Mouse (Mus musculus) hindbrain, postnatal 0 days (tissue): ENCODE results near the gene Crtam. TPM values are rescaled to one million over a fixed set of nuclear protein-coding genes. Genes with fewer than 3 reads are reported as not detected.
A peak's percentile ranks its signal among the peaks of the same experiment; 100 is the strongest.

ENCODE experiments used
- ATAC-seq: fragments of 200-750 bp; cut with Nextera tagmentation; 2 replicates; pipeline ENCODE4 v1.8.0; 2017; ENCODE audit warnings: mild to moderate bottlenecking, moderate TSS enrichment, moderate library complexity
- DNase-seq: peaks from one replicate; pipeline ENCODE4 v3.0.0-alpha.2; 2015; ENCODE audit warnings: low spot score
- H3K27ac ChIP-seq: fragments of 300-500 bp; sonication (generic); 2 replicates; pipeline ENCODE4 v1.5.1; 2014; ENCODE audit warnings: mild to moderate bottlenecking
- H3K27me3 ChIP-seq: fragments of 300-500 bp; sonication (generic); 2 replicates; pipeline ENCODE4 v1.6.1; 2014; ENCODE audit warnings: low read length, mixed read lengths; ENCODE audit not compliant: insufficient read depth
- H3K36me3 ChIP-seq: fragments of 300-500 bp; sonication (generic); 2 replicates; pipeline ENCODE4 v1.6.1; 2014; ENCODE audit warnings: low read length, mixed read lengths; ENCODE audit not compliant: insufficient read depth
- H3K4me1 ChIP-seq: fragments of 300-500 bp; sonication (generic); 2 replicates; pipeline ENCODE4 v1.6.1; 2014; ENCODE audit warnings: antibody characterized with exemption, low read length, mixed read lengths; ENCODE audit not compliant: insufficient read depth
- H3K4me2 ChIP-seq: fragments of 300-500 bp; sonication (generic); 2 replicates; pipeline ENCODE4 v1.6.1; 2014; ENCODE audit warnings: low read depth, mild to moderate bottlenecking, low read length, moderate library complexity, mixed read lengths
- H3K4me3 ChIP-seq: fragments of 300-500 bp; sonication (generic); 2 replicates; pipeline ENCODE4 v1.5.1; 2014; ENCODE audit warnings: low read length
- H3K9ac ChIP-seq: fragments of 300-500 bp; sonication (generic); replicated peaks from 2 replicates; pipeline ENCODE4 v1.6.1; 2014; ENCODE audit warnings: mild to moderate bottlenecking, low read length, moderate library complexity, mixed read lengths
- H3K9me3 ChIP-seq: fragments of 300-500 bp; sonication (generic); 2 replicates; pipeline ENCODE4 v1.6.1; 2016; ENCODE audit warnings: low read length, mixed read lengths
- CTCF ChIP-seq: IDR thresholded peaks from 2 replicates; pipeline ENCODE4 v1.5.1; 2016; ENCODE audit warnings: antibody characterized with exemption, control low read depth, low read depth
- WGBS: fragments of 180-500 bp; shearing (Covaris S2); extraction: QIAGEN DNeasy Blood & Tissue Kit; methylation state at CpG from one replicate; pipeline ENCODE4 v1.1.7; 2014; 5-methylcytosine and 5-hydroxymethylcytosine counted together
- polyA plus RNA-seq: library from polyadenylated mRNA; unstranded; fragments of >200 nt; fragmentation: Nextera tagmentation; extraction: Ambion mirVana; gene quantifications from 2 replicates; pipeline ENCODE4 v1.2.1, GENCODE M21; 2015
- total RNA-seq: library from RNA; depleted of rRNA; stranded (reverse); fragments of >200 nt; gene quantifications from 2 replicates; pipeline ENCODE4 v1.2.3, GENCODE M21; 2014; rRNA removed

The Crtam gene
- total RNA-seq (0.04 and 0.42 TPM in 2 replicates), polyA plus RNA-seq (0.21 and 0.52 TPM in 2 replicates)

- Histone ChIP-seq H3K4me3 (no peak within 1 kb of the TSS), H3K4me1 (no peaks in the 10 kb centered on the region), H3K27me3 (no peaks in the 10 kb centered on the region), H3K9me3 (no peaks in the 10 kb centered on the region), H3K36me3 (no peaks in the 10 kb centered on the region), H3K4me2 (no peak within 1 kb of the TSS), H3K27ac (no peak within 1 kb of the TSS), H3K9ac (no peak within 1 kb of the TSS)
- TF ChIP-seq CTCF: no peak
- DNase-seq: no peak
- ATAC-seq: no peak
- 77% methylated on average over 4 of the region's 4 CpGs for WGBS
These were observed at the start of gene Crtam for GRCm38 (mm10) chr9:41004415-41004814. Crtam (minus strand) TSS chr9:41004628.

DNA sequence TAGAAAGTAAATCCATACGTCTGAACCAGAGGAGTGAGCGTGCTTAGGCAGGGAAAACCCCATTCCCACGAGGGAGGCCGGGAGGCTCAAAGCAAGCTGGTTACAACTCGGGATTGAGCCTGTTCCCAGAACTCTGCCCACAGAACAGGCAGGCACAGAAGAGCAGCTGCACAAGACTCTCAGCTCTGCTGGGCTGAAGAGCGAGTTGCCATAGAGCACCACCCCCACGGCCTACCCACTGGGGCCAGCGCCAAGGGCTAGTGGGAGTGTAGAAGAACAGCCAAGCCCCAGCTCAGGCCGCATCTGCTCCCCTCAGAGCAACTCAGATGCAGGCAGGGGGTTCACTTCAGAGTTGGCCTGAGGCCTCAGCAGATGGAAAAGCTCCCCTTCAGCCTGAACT lies 49.7 kb upstream of the Crtam start:
- H3K27me3 ChIP-seq: no peaks in the 10 kb centered on the region
- 43% methylated on average over 9 of the region's 9 CpGs for WGBS
- ATAC-seq: peak; percentile 84
- H3K36me3 ChIP-seq: no peaks in the 10 kb centered on the region
- no peaks in the 10 kb centered on the region for H3K9me3 ChIP-seq
- peak; percentile 80 for DNase-seq
- no peak overlapping the region for H3K4me2 ChIP-seq
- H3K4me3 ChIP-seq: no peak overlapping the region
- peaks cover 22% of the 10 kb centered on the region for H3K4me1 ChIP-seq
- no peak overlapping the region for H3K9ac ChIP-seq
- TF ChIP-seq CTCF: no peak
- peak overlapping the region; percentile 71 for H3K27ac ChIP-seq

GRCm38 (mm10) chr9:41053478-41053877 lies 49.0 kb upstream of the Crtam start:
- WGBS: 56% methylated on average over 4 of the region's 4 CpGs
- H3K27me3 ChIP-seq: no peaks in the 10 kb centered on the region
- H3K36me3 ChIP-seq: peaks cover 3% of the 10 kb centered on the region; the same call in 1 of the 2 replicates
- H3K9me3 ChIP-seq: no peaks in the 10 kb centered on the region
- H3K4me3 ChIP-seq: no peak overlapping the region
- no peak for TF ChIP-seq CTCF
- H3K4me1 ChIP-seq: peaks cover 22% of the 10 kb centered on the region
- DNase-seq (no peak), ATAC-seq (no peak)
- no peak overlapping the region for H3K4me2 ChIP-seq
- H3K9ac ChIP-seq: no peak overlapping the region
- H3K27ac ChIP-seq: peak overlapping the region; percentile 71

DNA sequence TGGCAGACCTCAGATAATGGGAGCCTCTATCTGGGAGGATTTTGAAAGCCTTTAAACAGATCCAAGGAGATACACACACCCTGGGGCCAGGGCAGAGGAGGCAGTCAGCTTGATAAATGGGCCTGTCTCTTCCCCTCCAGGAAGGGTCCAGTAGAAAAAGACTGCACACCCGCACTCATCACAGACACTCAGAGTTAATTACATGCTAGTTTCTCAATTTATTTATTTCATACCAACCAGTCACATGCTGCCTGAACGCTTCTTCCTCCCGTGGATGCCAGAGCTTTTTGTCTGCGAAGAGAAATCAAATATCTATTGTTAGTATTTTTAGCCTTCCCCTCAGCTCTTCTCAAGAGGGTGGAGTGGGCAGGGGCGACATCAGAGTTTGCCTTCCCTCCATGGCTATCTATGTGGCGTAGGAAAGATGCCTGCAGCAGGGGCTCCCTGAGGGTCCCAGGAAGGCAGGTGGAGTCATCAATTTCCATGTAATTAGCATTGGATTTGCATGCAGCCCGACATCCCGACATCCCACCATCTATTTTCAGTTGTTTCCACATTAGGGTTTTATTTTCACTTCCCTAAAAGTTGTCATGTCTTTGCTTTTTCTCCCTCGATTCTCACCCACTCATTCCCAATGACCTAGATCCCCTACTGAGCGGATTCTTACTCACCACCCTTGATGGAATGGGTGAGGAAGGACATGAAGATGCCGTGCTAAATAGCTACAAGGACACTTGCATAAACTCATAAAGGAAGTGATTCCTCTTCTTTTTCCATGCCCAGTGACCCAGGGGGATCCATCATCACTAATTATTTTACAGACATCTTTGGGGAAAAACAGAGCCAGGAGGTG lies 46.9 kb upstream of the Crtam start:
- no peak for ATAC-seq
- no peak for TF ChIP-seq CTCF
- Histone ChIP-seq H3K4me1 (peaks cover 22% of the 10 kb centered on the region), H3K27ac (peak overlapping the region; percentile 51; the same call in 1 of the 2 replicates), H3K4me3 (no peak overlapping the region), H3K36me3 (peaks cover 7% of the 10 kb centered on the region; the same call in 1 of the 2 replicates), H3K27me3 (no peaks in the 10 kb centered on the region), H3K9me3 (no peaks in the 10 kb centered on the region), H3K9ac (no peak overlapping the region), H3K4me2 (no peak overlapping the region)
- WGBS: 40% methylated on average over 11 of the region's 11 CpGs
- peak; percentile 17 for DNase-seq

DNA sequence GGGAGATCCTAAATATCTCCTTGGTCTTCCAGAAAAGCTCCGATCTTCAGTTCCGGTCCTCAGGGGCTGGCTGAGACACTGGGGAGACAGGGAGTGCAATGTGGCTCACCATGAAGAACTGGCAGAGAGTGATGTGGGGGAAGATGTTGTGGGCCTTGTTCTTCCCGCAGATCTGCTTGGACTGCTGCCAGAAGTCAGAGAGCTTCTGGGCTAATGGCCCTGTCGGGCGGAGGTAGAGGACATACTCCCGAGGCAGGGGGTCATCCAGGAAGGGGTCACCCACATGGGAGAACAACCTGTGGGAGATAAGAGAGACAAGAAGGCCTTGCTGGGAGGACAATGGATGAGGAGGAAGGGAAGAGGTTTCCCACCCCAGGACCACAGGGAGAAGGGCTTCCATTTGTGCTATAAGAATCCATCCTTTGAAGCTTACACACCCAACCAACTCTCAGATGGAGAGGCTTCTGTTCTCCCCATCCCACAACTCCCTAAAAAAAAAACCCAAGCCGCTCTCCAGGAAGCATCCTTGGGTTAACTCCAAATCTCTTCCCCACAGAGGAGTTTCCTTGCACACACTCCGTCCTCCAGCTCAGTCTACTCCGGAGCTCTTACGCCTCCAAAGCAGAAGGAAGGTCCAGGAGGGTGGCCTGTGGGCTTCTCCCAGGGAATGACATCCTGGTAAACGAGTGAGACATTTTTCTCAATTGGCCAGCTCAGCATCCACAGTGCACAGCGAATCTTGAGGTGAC lies 46.1 kb upstream of the Crtam start:
- H3K4me3 ChIP-seq: no peak overlapping the region
- 49% methylated on average over 12 of the region's 12 CpGs for WGBS

GRCm38 (mm10) chr9:41049282-41049681 lies 44.9 kb upstream of the Crtam start:
- Histone ChIP-seq H3K9ac (no peak overlapping the region), H3K4me1 (peaks cover 16% of the 10 kb centered on the region), H3K9me3 (no peaks in the 10 kb centered on the region), H3K4me2 (no peak overlapping the region), H3K4me3 (no peak overlapping the region), H3K27ac (no peak overlapping the region), H3K27me3 (no peaks in the 10 kb centered on the region), H3K36me3 (peaks cover 7% of the 10 kb centered on the region; the same call in 1 of the 2 replicates)
- 91% methylated on average over 7 of the region's 7 CpGs for WGBS
- ATAC-seq (no peak), DNase-seq (no peak)
- no peak for TF ChIP-seq CTCF

More for the DNA sequence above, 46.1 kb upstream of the Crtam start:
- no peak for TF ChIP-seq CTCF
- peak; percentile 10 for DNase-seq
- no peaks in the 10 kb centered on the region for H3K27me3 ChIP-seq
- no peak overlapping the region for H3K9ac ChIP-seq
- ATAC-seq: no peak
- H3K4me1 ChIP-seq: peaks cover 22% of the 10 kb centered on the region
- H3K9me3 ChIP-seq: no peaks in the 10 kb centered on the region
- H3K4me2 ChIP-seq: no peak overlapping the region
- H3K36me3 ChIP-seq: peaks cover 7% of the 10 kb centered on the region; the same call in 1 of the 2 replicates
- peak overlapping the region; percentile 51; the same call in 1 of the 2 replicates for H3K27ac ChIP-seq
